Mouse (Mus musculus): ENCODE data around the gene Slc16a8. TPM values are rescaled to one million over a fixed set of nuclear protein-coding genes. Genes with fewer than 3 reads are reported as not detected.
A peak's percentile ranks its signal among the peaks of the same experiment; 100 is the strongest.

The Slc16a8 gene
- total RNA-seq, 1 experiment, result 0.58 TPM

GRCm38 (mm10) chr15:79213591-79213990 is 41.0 kb downstream of the Slc16a8 start:
- Histone ChIP-seq H3K9me3 (ENCODE audit: control insufficient read depth, insufficient read depth, low read depth, low read length) (no peaks in the 10 kb centered on the region), H3K4me1 (ENCODE audit: control insufficient read depth in 2 of 2, insufficient read depth in 2 of 2, low read length in 2 of 2, poor library complexity in 1 of 2) (peaks cover 2 to 18% of the 10 kb centered on the region in 2 experiments; a peak in 2 of 4 replicates), H3K27ac (ENCODE audit: insufficient read depth, low read depth, low read length, poor library complexity, severe bottlenecking) (peak overlapping the region; percentile 5; the same call in 1 of the 2 replicates), H3K36me3 (ENCODE audit: control insufficient read depth, insufficient read depth, low read length, poor library complexity, severe bottlenecking) (no peaks in the 10 kb centered on the region; the same call in 1 of the 2 replicates), H3K4me3 (ENCODE audit: insufficient read depth in 1 of 2, low read depth in 1 of 2, low read length in 2 of 2, poor library complexity in 1 of 2, severe bottlenecking in 1 of 2) (peak overlapping the region; percentile 14 to 54; a peak in 1 of 4 replicates), H3K9ac (ENCODE audit: insufficient read depth, low read depth, low read length, poor library complexity, severe bottlenecking) (peak overlapping the region; percentile 64; the same call in 1 of the 2 replicates)
- no peak for DNase-seq (ENCODE audit: low read depth, low spot score)
- TF ChIP-seq ZNF384 (IDR thresholded peaks at IDR 0.05; ENCODE audit: low read depth, low read length) (no peak), ZC3H11A (IDR thresholded peaks at IDR 0.05; ENCODE audit: borderline replicate concordance, low read depth, low read length) (no peak), CHD2 (IDR thresholded peaks at IDR 0.05; ENCODE audit: low read depth, low read length) (no peak), MAFK (IDR thresholded peaks at IDR 0.05; ENCODE audit: insufficient read depth, low read depth, low read length) (no peak), HCFC1 (IDR thresholded peaks at IDR 0.05; ENCODE audit: borderline replicate concordance, insufficient read depth, low read length) (no peak)
- in situ Hi-C loops (cut with MboI; ENCODE audit: low sequenced_read_pairs in 2 of 2, unreplicated experiment in 2 of 2), result no loop called here

- Histone ChIP-seq H3K4me3 (ENCODE audit: insufficient read depth in 1 of 2, low read depth in 1 of 2, low read length in 2 of 2, poor library complexity in 1 of 2, severe bottlenecking in 1 of 2) (peak overlapping the region; percentile 14 to 54; a peak in 3 of 4 replicates), H3K9me3 (ENCODE audit: control insufficient read depth, insufficient read depth, low read depth, low read length) (no peaks in the 10 kb centered on the region), H3K4me1 (ENCODE audit: control insufficient read depth in 2 of 2, insufficient read depth in 2 of 2, low read length in 2 of 2, poor library complexity in 1 of 2) (peaks cover 2 to 23% of the 10 kb centered on the region in 2 experiments; a peak in 3 of 4 replicates), H3K9ac (ENCODE audit: insufficient read depth, low read depth, low read length, poor library complexity, severe bottlenecking) (peak overlapping the region; percentile 87), H3K27ac (ENCODE audit: insufficient read depth, low read depth, low read length, poor library complexity, severe bottlenecking) (peak overlapping the region; percentile 87; the same call in 1 of the 2 replicates), H3K36me3 (ENCODE audit: control insufficient read depth, insufficient read depth, low read length, poor library complexity, severe bottlenecking) (no peaks in the 10 kb centered on the region; the same call in 1 of the 2 replicates)
- DNase-seq (ENCODE audit: low read depth, low spot score), result no peak
- in situ Hi-C loops (cut with MboI; ENCODE audit: low sequenced_read_pairs in 2 of 2, unreplicated experiment in 2 of 2), result no loop called here
- TF ChIP-seq ZC3H11A (IDR thresholded peaks at IDR 0.05; ENCODE audit: borderline replicate concordance, low read depth, low read length) (no peak), ZNF384 (IDR thresholded peaks at IDR 0.05; ENCODE audit: low read depth, low read length) (no peak), CHD2 (IDR thresholded peaks at IDR 0.05; ENCODE audit: low read depth, low read length) (no peak), MAFK (IDR thresholded peaks at IDR 0.05; ENCODE audit: insufficient read depth, low read depth, low read length) (no peak), HCFC1 (IDR thresholded peaks at IDR 0.05; ENCODE audit: borderline replicate concordance, insufficient read depth, low read length) (no peak)
Measured at GRCm38 (mm10) chr15:79212750-79213446, 41.7 kb downstream of the Slc16a8 start.

GRCm38 (mm10) chr15:79210357-79210756 is 44.2 kb downstream of the Slc16a8 start:
- TF ChIP-seq CHD2 (IDR thresholded peaks at IDR 0.05; ENCODE audit: low read depth, low read length), result no peak
- TF ChIP-seq MAFK (IDR thresholded peaks at IDR 0.05; ENCODE audit: insufficient read depth, low read depth, low read length), result no peak
- TF ChIP-seq ZNF384 (IDR thresholded peaks at IDR 0.05; ENCODE audit: low read depth, low read length), result no peak
- no peak for TF ChIP-seq HCFC1 (IDR thresholded peaks at IDR 0.05; ENCODE audit: borderline replicate concordance, insufficient read depth, low read length)
- no peak for TF ChIP-seq ZC3H11A (IDR thresholded peaks at IDR 0.05; ENCODE audit: borderline replicate concordance, low read depth, low read length)
- H3K27ac ChIP-seq (ENCODE audit: insufficient read depth, low read depth, low read length, poor library complexity, severe bottlenecking), result peak overlapping the region; percentile 40; the same call in 1 of the 2 replicates

GRCm38 (mm10) chr15:79208758-79209439 is 45.7 kb downstream of the Slc16a8 start:
- DNase-seq (ENCODE audit: low read depth, low spot score), result no peak
- peak overlapping the region; percentile 50; the same call in 1 of the 2 replicates for H3K27ac ChIP-seq (ENCODE audit: insufficient read depth, low read depth, low read length, poor library complexity, severe bottlenecking)
- H3K4me3 ChIP-seq (ENCODE audit: insufficient read depth in 1 of 2, low read depth in 1 of 2, low read length in 2 of 2, poor library complexity in 1 of 2, severe bottlenecking in 1 of 2), result peak overlapping the region; percentile 43 to 75
- H3K4me1 ChIP-seq (ENCODE audit: control insufficient read depth in 2 of 2, insufficient read depth in 2 of 2, low read length in 2 of 2, poor library complexity in 1 of 2), result peaks cover 2 to 28% of the 10 kb centered on the region in 2 experiments; a peak in 3 of 4 replicates
- TF ChIP-seq ZC3H11A (IDR thresholded peaks at IDR 0.05; ENCODE audit: borderline replicate concordance, low read depth, low read length), result no peak
- TF ChIP-seq HCFC1 (IDR thresholded peaks at IDR 0.05; ENCODE audit: borderline replicate concordance, insufficient read depth, low read length), result no peak
- TF ChIP-seq MAFK (IDR thresholded peaks at IDR 0.05; ENCODE audit: insufficient read depth, low read depth, low read length), result no peak
- no peak for TF ChIP-seq CHD2 (IDR thresholded peaks at IDR 0.05; ENCODE audit: low read depth, low read length)
- TF ChIP-seq ZNF384 (IDR thresholded peaks at IDR 0.05; ENCODE audit: low read depth, low read length), result no peak
- in situ Hi-C loops (cut with MboI; ENCODE audit: low sequenced_read_pairs in 2 of 2, unreplicated experiment in 2 of 2), result no loop called here
- H3K9me3 ChIP-seq (ENCODE audit: control insufficient read depth, insufficient read depth, low read depth, low read length), result no peaks in the 10 kb centered on the region
- H3K9ac ChIP-seq (ENCODE audit: insufficient read depth, low read depth, low read length, poor library complexity, severe bottlenecking), result peak overlapping the region; percentile 87
- H3K36me3 ChIP-seq (ENCODE audit: control insufficient read depth, insufficient read depth, low read length, poor library complexity, severe bottlenecking), result no peaks in the 10 kb centered on the region

More at GRCm38 (mm10) chr15:79210357-79210756, 44.2 kb downstream of the Slc16a8 start:
- peak overlapping the region in 1 of 2 experiments; percentile 17; a peak in 1 of 4 replicates for H3K4me3 ChIP-seq (ENCODE audit: insufficient read depth in 1 of 2, low read depth in 1 of 2, low read length in 2 of 2, poor library complexity in 1 of 2, severe bottlenecking in 1 of 2)
- no peaks in the 10 kb centered on the region for H3K9me3 ChIP-seq (ENCODE audit: control insufficient read depth, insufficient read depth, low read depth, low read length)
- H3K9ac ChIP-seq (ENCODE audit: insufficient read depth, low read depth, low read length, poor library complexity, severe bottlenecking), result peak overlapping the region; percentile 44; the same call in 1 of the 2 replicates
- in situ Hi-C loops (cut with MboI; ENCODE audit: low sequenced_read_pairs in 2 of 2, unreplicated experiment in 2 of 2), result no loop called here
- peaks cover 2 to 30% of the 10 kb centered on the region in 2 experiments; a peak in 3 of 4 replicates for H3K4me1 ChIP-seq (ENCODE audit: control insufficient read depth in 2 of 2, insufficient read depth in 2 of 2, low read length in 2 of 2, poor library complexity in 1 of 2)
- no peaks in the 10 kb centered on the region for H3K36me3 ChIP-seq (ENCODE audit: control insufficient read depth, insufficient read depth, low read length, poor library complexity, severe bottlenecking)
- no peak for DNase-seq (ENCODE audit: low read depth, low spot score)
